In genomic region chr6:25689520-25690283, GRCm38 (mm10) we compare ENCODE assay signal across 8 mouse cellular contexts. TPM values are rescaled to one million over a fixed set of nuclear protein-coding genes. Genes with fewer than 3 reads are reported as not detected.
DNase-seq lines count a peak whose midpoint lies in the region; ATAC-seq and TF ChIP-seq lines count a peak whose summit lies in the region.

No protein-coding gene starts in this region.

- no peak overlapping the region for H3K27ac ChIP-seq in lung, embryonic 15.5 days
- no peak overlapping the region for H3K27ac ChIP-seq in kidney, embryonic 15.5 days
- no peak overlapping the region for H3K27ac ChIP-seq in limb, embryonic 15.5 days
- no peak overlapping the region for H3K27ac ChIP-seq in olfactory bulb, adult 2 months (ENCODE audit: insufficient read depth, low read depth, low read length)

- H3K4me1 ChIP-seq in lung, embryonic 15.5 days, result peaks cover 21% of the 10 kb centered on the region
- peaks cover 12% of the 10 kb centered on the region for H3K4me1 ChIP-seq in kidney, embryonic 15.5 days
- H3K4me1 ChIP-seq in limb, embryonic 15.5 days, result peaks cover 19% of the 10 kb centered on the region
- peaks cover 17% of the 10 kb centered on the region for H3K4me1 ChIP-seq in olfactory bulb, adult 2 months (ENCODE audit: control insufficient read depth, insufficient read depth, low read length)

- peak overlapping the region; percentile 57 for H3K4me3 ChIP-seq in lung, embryonic 15.5 days
- H3K4me3 ChIP-seq in kidney, embryonic 15.5 days (replicated peaks), result peak overlapping the region; percentile 57
- H3K4me3 ChIP-seq in limb, embryonic 15.5 days, result peak overlapping the region; percentile 49
- H3K4me3 ChIP-seq in olfactory bulb, adult 2 months (ENCODE audit: insufficient read depth, low read depth, low read length), result peak overlapping the region; percentile 60

- under 1% methylated on average over 43 of the region's 43 CpGs for WGBS in lung, embryonic 15.5 days
- WGBS in kidney, embryonic 15.5 days, result 0% methylated on average over 43 of the region's 43 CpGs
- 0% methylated on average over 35 of the region's 43 CpGs for WGBS in limb, embryonic 15.5 days
- WGBS in olfactory bulb, adult 2 months, result under 1% methylated on average over 43 of the region's 43 CpGs

- no peaks in the 10 kb centered on the region for H3K36me3 ChIP-seq in lung, embryonic 15.5 days
- H3K36me3 ChIP-seq in kidney, embryonic 15.5 days, result no peaks in the 10 kb centered on the region
- H3K36me3 ChIP-seq in limb, embryonic 15.5 days, result no peaks in the 10 kb centered on the region

- intact Hi-C loops in gastrocnemius, postnatal 36 days (cut with DNase I), result no loop called here

- peak; percentile 74 for ATAC-seq in lung, embryonic 15.5 days (ENCODE audit: borderline replicate concordance, extremely low read depth, low FRiP score, low TSS enrichment)
- peak; percentile 92 for ATAC-seq in kidney, embryonic 15.5 days (replicated peaks; ENCODE audit: low FRiP score)
- ATAC-seq in limb, embryonic 15.5 days (ENCODE audit: insufficient number of reproducible peaks, low FRiP score, low TSS enrichment, low read depth), result 0 out of 2 replicates have a peak, but pooled peaks have one; percentile 5
- no peak for ATAC-seq in megakaryocyte-erythroid progenitor cell, adult 5-6 weeks (replicated peaks; ENCODE audit: low FRiP score, low TSS enrichment, poor library complexity, severe bottlenecking)

- H3K27me3 ChIP-seq in lung, embryonic 15.5 days, result peaks cover 15% of the 10 kb centered on the region
- H3K27me3 ChIP-seq in kidney, embryonic 15.5 days, result peaks cover 22% of the 10 kb centered on the region
- H3K27me3 ChIP-seq in limb, embryonic 15.5 days, result peaks cover 33% of the 10 kb centered on the region

- TF ChIP-seq POLR2A in olfactory bulb, adult 2 months (IDR thresholded peaks at IDR 0.05; ENCODE audit: insufficient read depth, low read depth, low read length), result peak; percentile 10; the same call in 1 of the 2 replicates

- no peaks in the 10 kb centered on the region for H3K9me3 ChIP-seq in lung, embryonic 15.5 days
- H3K9me3 ChIP-seq in kidney, embryonic 15.5 days (replicated peaks), result no peaks in the 10 kb centered on the region
- no peaks in the 10 kb centered on the region for H3K9me3 ChIP-seq in limb, embryonic 15.5 days

- DNase-seq in lung, postnatal 25 days (ENCODE audit: low spot score), result no peak
- peak; percentile 16 to 31 for DNase-seq in cerebellum, postnatal 36 days
- DNase-seq in gastrocnemius, postnatal 36 days, result peak; percentile 3 to 13

- TF ChIP-seq CTCF in olfactory bulb, adult 2 months (IDR thresholded peaks at IDR 0.05; ENCODE audit: insufficient read depth, low read depth, low read length), result no peak

- H3K4me2 ChIP-seq in lung, embryonic 15.5 days, result peak overlapping the region; percentile 98
- peak overlapping the region; percentile 96 for H3K4me2 ChIP-seq in kidney, embryonic 15.5 days
- H3K4me2 ChIP-seq in limb, embryonic 15.5 days, result peak overlapping the region; percentile 95

- H3K9ac ChIP-seq in lung, embryonic 15.5 days, result peak overlapping the region; percentile 44
- peak overlapping the region; percentile 25; the same call in 1 of the 2 replicates for H3K9ac ChIP-seq in kidney, embryonic 15.5 days
- peak overlapping the region; percentile 21 for H3K9ac ChIP-seq in limb, embryonic 15.5 days

RNA-seq across cellular contexts. Expression of gene Gpr37, which starts 0.8 kb away (rescaled TPM):
- polyA plus RNA-seq in lung, embryonic 15.5 days (2015; fragmentation: Nextera tagmentation; extraction: Ambion mirVana), result 0.49 and 0.61 TPM in 2 replicates
- total RNA-seq in gastrocnemius, postnatal 36 days (2021), result not detected
- polyA plus RNA-seq in kidney, embryonic 15.5 days (2015; fragmentation: Nextera tagmentation; extraction: Ambion mirVana), result 0.21 and 0.58 TPM in 2 replicates
- polyA plus RNA-seq in limb, embryonic 15.5 days (2015; fragmentation: Nextera tagmentation; extraction: Ambion mirVana), result 2.5 and 3.2 TPM in 2 replicates
- not detected in 2 replicates for polyA plus RNA-seq in olfactory bulb, adult 2 months (2012; ENCODE audit: insufficient read depth, insufficient read length, low replicate concordance, missing spikeins)
- total RNA-seq in megakaryocyte-erythroid progenitor cell, adult 5-6 weeks (2014; fragmentation: Nextera tagmentation), result not detected in 2 replicates
- total RNA-seq in megakaryocyte-erythroid progenitor cell, adult 5-6 weeks (2017), result not detected in 2 replicates
